Mouse (Mus musculus): ENCODE data around the gene Itsn2. TPM values are rescaled to one million over a fixed set of nuclear protein-coding genes. Genes with fewer than 3 reads are reported as not detected.

Gene Itsn2
- polyA plus RNA-seq, 1 experiment from 2014 or later = 43.0 TPM

GRCm38 (mm10) chr12:4592025-4592424 is 413 bp upstream of the Itsn2 start:
- peak overlapping the region; percentile 85 for H3K4me3 ChIP-seq (ENCODE audit: low read depth, low read length)

GRCm38 (mm10) chr12:4593166-4593929 is 910 bp downstream of the Itsn2 start:
- ATAC-seq (replicated peaks; ENCODE audit: low FRiP score) (peak; percentile 81), DNase-seq (ENCODE audit: low spot score) (peak; percentile 61)
- H3K27ac ChIP-seq (ENCODE audit: low read depth, low read length) = peak overlapping the region; percentile 81
- no peaks in the 10 kb centered on the region for H3K9me3 ChIP-seq (ENCODE audit: control insufficient read depth, low read length)
- H3K4me3 ChIP-seq (ENCODE audit: low read depth, low read length) = peak overlapping the region; percentile 85
- no peaks in the 10 kb centered on the region for H3K36me3 ChIP-seq (ENCODE audit: control insufficient read depth, insufficient read depth, low read length)
- no peaks in the 10 kb centered on the region for H3K27me3 ChIP-seq (replicated peaks; ENCODE audit: control insufficient read depth, insufficient read depth, low read length)
- peak overlapping the region; percentile 88 for H3K9ac ChIP-seq (ENCODE audit: low read depth, low read length)
- H3K4me1 ChIP-seq (replicated peaks; ENCODE audit: control insufficient read depth, insufficient read depth, low read length) = peaks cover 5% of the 10 kb centered on the region
- under 1% methylated on average over 62 of the region's 80 CpGs for WGBS
- peak overlapping the region; percentile 77 for H3K4me2 ChIP-seq

More at GRCm38 (mm10) chr12:4592025-4592424, 413 bp upstream of the Itsn2 start:
- peak overlapping the region; percentile 77 for H3K4me2 ChIP-seq
- peak overlapping the region; percentile 88; the same call in 1 of the 2 replicates for H3K9ac ChIP-seq (ENCODE audit: low read depth, low read length)
- ATAC-seq (replicated peaks; ENCODE audit: low FRiP score) (no peak), DNase-seq (ENCODE audit: low spot score) (no peak)
- H3K36me3 ChIP-seq (ENCODE audit: control insufficient read depth, insufficient read depth, low read length) = no peaks in the 10 kb centered on the region
- WGBS = 57% methylated on average over 6 of the region's 6 CpGs
- H3K27ac ChIP-seq (ENCODE audit: low read depth, low read length) = no peak overlapping the region
- no peaks in the 10 kb centered on the region for H3K27me3 ChIP-seq (replicated peaks; ENCODE audit: control insufficient read depth, insufficient read depth, low read length)
- no peaks in the 10 kb centered on the region for H3K9me3 ChIP-seq (ENCODE audit: control insufficient read depth, low read length)
- peaks cover 5% of the 10 kb centered on the region for H3K4me1 ChIP-seq (replicated peaks; ENCODE audit: control insufficient read depth, insufficient read depth, low read length)

- no peak for DNase-seq (ENCODE audit: low spot score)
- Histone ChIP-seq H3K4me2 (peak overlapping the region; percentile 77), H3K36me3 (ENCODE audit: control insufficient read depth, insufficient read depth, low read length) (no peaks in the 10 kb centered on the region), H3K9me3 (ENCODE audit: control insufficient read depth, low read length) (no peaks in the 10 kb centered on the region), H3K4me3 (ENCODE audit: low read depth, low read length) (peak overlapping the region; percentile 85), H3K9ac (ENCODE audit: low read depth, low read length) (peak overlapping the region; percentile 88), H3K27me3 (replicated peaks; ENCODE audit: control insufficient read depth, insufficient read depth, low read length) (no peaks in the 10 kb centered on the region), H3K4me1 (replicated peaks; ENCODE audit: control insufficient read depth, insufficient read depth, low read length) (peaks cover 9% of the 10 kb centered on the region), H3K27ac (ENCODE audit: low read depth, low read length) (no peak overlapping the region)
- ATAC-seq (replicated peaks; ENCODE audit: low FRiP score) = no peak
- WGBS = 41% methylated on average over 9 of the region's 9 CpGs
These were observed 1.5 kb downstream of the Itsn2 start for GRCm38 (mm10) chr12:4593930-4594391.

- H3K4me1 ChIP-seq (replicated peaks; ENCODE audit: control insufficient read depth, insufficient read depth, low read length) = peaks cover 12% of the 10 kb centered on the region
- H3K4me3 ChIP-seq (ENCODE audit: low read depth, low read length) = no peak overlapping the region
- DNase-seq (ENCODE audit: low spot score) (no peak), ATAC-seq (replicated peaks; ENCODE audit: low FRiP score) (no peak)
- H3K27ac ChIP-seq (ENCODE audit: low read depth, low read length) = no peak overlapping the region
- H3K9ac ChIP-seq (ENCODE audit: low read depth, low read length) = no peak overlapping the region
- H3K36me3 ChIP-seq (ENCODE audit: control insufficient read depth, insufficient read depth, low read length) = no peaks in the 10 kb centered on the region
- 50% methylated on average over 6 of the region's 6 CpGs for WGBS
- peak overlapping the region; percentile 43 for H3K4me2 ChIP-seq
- no peaks in the 10 kb centered on the region for H3K27me3 ChIP-seq (replicated peaks; ENCODE audit: control insufficient read depth, insufficient read depth, low read length)
- H3K9me3 ChIP-seq (ENCODE audit: control insufficient read depth, low read length) = no peaks in the 10 kb centered on the region
These were observed 2.6 kb downstream of the Itsn2 start for GRCm38 (mm10) chr12:4595055-4595454.

- H3K9ac ChIP-seq (ENCODE audit: low read depth, low read length) = no peak overlapping the region
- H3K27ac ChIP-seq (ENCODE audit: low read depth, low read length) = no peak overlapping the region
- H3K4me1 ChIP-seq (replicated peaks; ENCODE audit: control insufficient read depth, insufficient read depth, low read length) = peaks cover 12% of the 10 kb centered on the region
- no peak for ATAC-seq (replicated peaks; ENCODE audit: low FRiP score)
- H3K27me3 ChIP-seq (replicated peaks; ENCODE audit: control insufficient read depth, insufficient read depth, low read length) = no peaks in the 10 kb centered on the region
- no peak overlapping the region for H3K4me2 ChIP-seq
- H3K36me3 ChIP-seq (ENCODE audit: control insufficient read depth, insufficient read depth, low read length) = no peaks in the 10 kb centered on the region
- no peak for DNase-seq (ENCODE audit: low spot score)
- WGBS = 62% methylated on average over 8 of the region's 8 CpGs
- H3K9me3 ChIP-seq (ENCODE audit: control insufficient read depth, low read length) = no peaks in the 10 kb centered on the region
- H3K4me3 ChIP-seq (ENCODE audit: low read depth, low read length) = no peak overlapping the region
These were observed 6.4 kb downstream of the Itsn2 start for GRCm38 (mm10) chr12:4598666-4599428.

- no peaks in the 10 kb centered on the region for H3K36me3 ChIP-seq (ENCODE audit: control insufficient read depth, insufficient read depth, low read length)
- peaks cover 12% of the 10 kb centered on the region for H3K4me1 ChIP-seq (replicated peaks; ENCODE audit: control insufficient read depth, insufficient read depth, low read length)
- H3K9ac ChIP-seq (ENCODE audit: low read depth, low read length) = no peak overlapping the region
- H3K27ac ChIP-seq (ENCODE audit: low read depth, low read length) = no peak overlapping the region
- H3K27me3 ChIP-seq (replicated peaks; ENCODE audit: control insufficient read depth, insufficient read depth, low read length) = no peaks in the 10 kb centered on the region
- no peak overlapping the region for H3K4me2 ChIP-seq
- no peak for ATAC-seq (replicated peaks; ENCODE audit: low FRiP score)
- WGBS = 68% methylated on average over 4 of the region's 4 CpGs
- H3K9me3 ChIP-seq (ENCODE audit: control insufficient read depth, low read length) = no peaks in the 10 kb centered on the region
- DNase-seq (ENCODE audit: low spot score) = no peak
- no peak overlapping the region for H3K4me3 ChIP-seq (ENCODE audit: low read depth, low read length)
These were observed 7.3 kb downstream of the Itsn2 start for GRCm38 (mm10) chr12:4599713-4600112.

- Histone ChIP-seq H3K27ac (ENCODE audit: low read depth, low read length) (no peak overlapping the region), H3K4me1 (replicated peaks; ENCODE audit: control insufficient read depth, insufficient read depth, low read length) (peaks cover 3% of the 10 kb centered on the region; the same call in 1 of the 2 replicates), H3K9me3 (ENCODE audit: control insufficient read depth, low read length) (no peaks in the 10 kb centered on the region), H3K36me3 (ENCODE audit: control insufficient read depth, insufficient read depth, low read length) (no peaks in the 10 kb centered on the region; the same call in 1 of the 2 replicates), H3K27me3 (replicated peaks; ENCODE audit: control insufficient read depth, insufficient read depth, low read length) (no peaks in the 10 kb centered on the region), H3K4me3 (ENCODE audit: low read depth, low read length) (no peak overlapping the region), H3K9ac (ENCODE audit: low read depth, low read length) (no peak overlapping the region), H3K4me2 (no peak overlapping the region)
- ATAC-seq (replicated peaks; ENCODE audit: low FRiP score) (no peak), DNase-seq (ENCODE audit: low spot score) (no peak)
- 61% methylated on average over 3 of the region's 3 CpGs for WGBS
These were observed 14.2 kb downstream of the Itsn2 start for GRCm38 (mm10) chr12:4606625-4607024.

GRCm38 (mm10) chr12:4614722-4615121 is 22.3 kb downstream of the Itsn2 start:
- Histone ChIP-seq H3K36me3 (ENCODE audit: control insufficient read depth, insufficient read depth, low read length) (no peaks in the 10 kb centered on the region), H3K4me3 (ENCODE audit: low read depth, low read length) (no peak overlapping the region), H3K4me2 (no peak overlapping the region), H3K4me1 (replicated peaks; ENCODE audit: control insufficient read depth, insufficient read depth, low read length) (no peaks in the 10 kb centered on the region), H3K27ac (ENCODE audit: low read depth, low read length) (no peak overlapping the region), H3K9ac (ENCODE audit: low read depth, low read length) (no peak overlapping the region), H3K9me3 (ENCODE audit: control insufficient read depth, low read length) (no peaks in the 10 kb centered on the region), H3K27me3 (replicated peaks; ENCODE audit: control insufficient read depth, insufficient read depth, low read length) (no peaks in the 10 kb centered on the region)
- DNase-seq (ENCODE audit: low spot score) = no peak
- no peak for ATAC-seq (replicated peaks; ENCODE audit: low FRiP score)
- whole genome bisulfite sequencing = 44% methylated on average over 2 of the region's 2 CpGs
